Mouse (Mus musculus) E14TG2a.4 (cell line): Measurements from ENCODE around the gene Prex1.

Experiments used
- CTCF ChIP-seq: conservative IDR thresholded peaks from 2 replicates; pipeline ENCODE4 v1.5.1; 2014; ENCODE audit warnings: low read length
- NANOG ChIP-seq: IDR thresholded peaks from 2 replicates; pipeline ENCODE4 v1.6.1; 2014; ENCODE audit warnings: borderline replicate concordance, low read length, mixed read lengths
- POU5F1 ChIP-seq: IDR thresholded peaks from 2 replicates; pipeline ENCODE4 v1.6.1; 2014; ENCODE audit warnings: low read length, borderline replicate concordance

GRCm38 (mm10) chr2:166716067-166716466 is 2.4 kb upstream of the Prex1 start:
- no peak for TF ChIP-seq CTCF
- no peak for TF ChIP-seq POU5F1
- no peak for TF ChIP-seq NANOG
